Mouse (Mus musculus) bone marrow, adult 2 months (tissue): ENCODE data around the gene Amigo3.
A peak's percentile ranks its signal among the peaks of the same experiment; 100 is the strongest.

Source experiments
- CTCF ChIP-seq: fragments of 200-500 bp; IDR thresholded peaks from 2 replicates; pipeline ENCODE4 v1.5.1; 2011; ENCODE audit warnings: low read length, control low read depth; ENCODE audit not compliant: control insufficient read depth, insufficient read depth
- POLR2A ChIP-seq: fragments of 200-500 bp; IDR thresholded peaks from 2 replicates; pipeline ENCODE4 v1.6.1; 2011; ENCODE audit warnings: low read depth, mild to moderate bottlenecking, control low read depth, low read length, borderline replicate concordance; ENCODE audit not compliant: control insufficient read depth

DNA sequence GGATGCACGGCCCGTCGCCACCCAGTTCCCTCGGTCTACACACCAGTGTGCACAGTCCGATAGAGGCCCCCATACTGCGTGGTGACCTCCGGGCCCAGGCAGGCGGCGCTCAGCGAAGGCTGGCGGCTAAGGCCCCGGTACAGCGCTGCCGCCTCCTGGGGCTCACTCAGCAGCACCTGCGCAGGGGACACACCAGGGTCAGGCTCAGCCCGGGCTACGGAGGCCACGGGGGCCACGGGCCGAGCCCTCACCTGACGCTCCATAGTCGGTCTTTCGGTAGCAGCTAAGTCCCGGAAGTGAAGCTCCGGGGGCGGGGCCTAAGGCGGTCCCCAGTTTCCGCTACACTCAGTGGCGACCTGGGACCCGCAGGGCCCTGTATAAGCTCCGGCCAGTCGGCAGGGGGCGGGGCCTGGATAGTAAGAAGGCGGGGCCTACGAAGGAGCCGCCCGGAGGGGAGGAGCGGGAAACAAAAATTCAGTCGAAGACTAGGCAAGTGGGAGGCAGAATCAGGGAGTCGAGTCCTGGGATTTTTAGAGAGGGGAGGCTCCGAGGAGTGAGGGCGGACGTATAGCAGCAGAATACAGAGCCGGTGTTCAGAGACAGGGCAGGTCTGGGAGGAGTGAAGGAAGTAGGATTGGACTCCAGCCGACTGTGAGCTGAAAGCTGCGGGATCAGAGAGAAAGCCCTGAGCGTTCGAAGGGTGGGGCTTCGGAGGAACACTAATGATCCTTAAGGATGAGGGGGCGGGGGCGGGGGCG lies 41.4 kb downstream of the Amigo3 start, which contains the start of gene Apeh:
- TF ChIP-seq CTCF (no peak), POLR2A (peak; percentile 68)
